Mouse (Mus musculus): ENCODE measurements at regions not wholly inside any gene's neighbourhood (a gene's known extent, or its start where the extent isn't known, plus 50 kb on each side); places are given as distances from the start of the nearest gene placed in this dataset.
"Not testable (repeated sequence)": the region's sequence is repeated elsewhere in the genome, so short reads cannot be mapped to it uniquely, and the experiment has no call there.

- no peak for DNase-seq
Measured at GRCm38 (mm10) chr6:62573611-62574010, 682.1 kb upstream of the Grid2 start.

GRCm38 (mm10) chr6:62576200-62576599 is 679.5 kb upstream of the Grid2 start:
- DNase-seq, result peak; percentile 5 to 31

GRCm38 (mm10) chr6:62620543-62620942 is 635.1 kb upstream of the Grid2 start:
- DNase-seq, result no peak

GRCm38 (mm10) chr6:62668123-62668522 is 587.6 kb upstream of the Grid2 start:
- not testable (repeated sequence) for DNase-seq

GRCm38 (mm10) chr6:62718389-62718788 is 537.3 kb upstream of the Grid2 start:
- DNase-seq, result no peak

GRCm38 (mm10) chr6:62719541-62720155 is 536.0 kb upstream of the Grid2 start:
- no peak for DNase-seq
